Mouse (Mus musculus): ENCODE data around the gene Slc22a18. TPM values are rescaled to one million over a fixed set of nuclear protein-coding genes. Genes with fewer than 3 reads are reported as not detected.

Gene Slc22a18
- polyA plus RNA-seq, 1 experiment from 2014 or later, result 2.5 TPM

- Histone ChIP-seq H3K27me3 (peaks cover 12% of the 10 kb centered on the region; the same call in 1 of the 2 replicates), H3K27ac (no peak overlapping the region), H3K4me1 (0 out of 2 replicates have a peak, but pooled peaks cover 5% of the 10 kb centered on the region), H3K36me3 (no peaks in the 10 kb centered on the region), H3K9ac (no peak overlapping the region), H3K9me3 (no peaks in the 10 kb centered on the region), H3K4me3 (no peak overlapping the region), H3K4me2 (no peak overlapping the region)
- WGBS, result 80% methylated on average over 6 of the region's 6 CpGs
- ATAC-seq (ENCODE audit: insufficient number of reproducible peaks, insufficient read depth, low FRiP score, low TSS enrichment, low read depth), result no peak
Observed at GRCm38 (mm10) chr7:143489735-143490134, 16.2 kb downstream of the Slc22a18 start.

DNA sequence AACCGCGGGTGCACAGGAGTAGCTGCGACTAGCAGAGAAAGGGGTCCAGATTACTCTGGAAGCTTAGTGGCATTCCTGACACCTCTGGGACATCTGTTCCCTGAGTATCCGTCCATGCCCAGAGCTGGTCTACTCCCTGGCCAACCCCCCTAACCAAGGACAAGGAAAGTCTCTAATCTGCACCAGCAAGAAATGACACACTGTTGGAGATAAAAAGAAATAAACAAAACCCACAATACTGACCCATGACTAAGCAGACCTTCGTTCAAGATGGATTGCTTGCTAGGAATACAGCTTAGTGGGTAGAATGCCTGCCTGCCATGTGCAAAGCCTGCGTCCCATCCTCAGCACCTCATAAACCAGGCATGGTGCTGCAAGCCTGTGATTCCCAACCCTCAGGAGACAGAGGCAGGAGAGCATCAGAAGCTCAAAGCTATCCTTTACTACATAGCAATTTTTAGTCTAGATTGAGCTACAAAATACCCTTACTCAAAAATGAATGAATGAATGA, 20.1 kb downstream of the Slc22a18 start:
- WGBS, result 89% methylated on average over 6 of the region's 6 CpGs

GRCm38 (mm10) chr7:143495104-143495961, 21.8 kb downstream of the Slc22a18 start:
- ATAC-seq (ENCODE audit: insufficient number of reproducible peaks, insufficient read depth, low FRiP score, low TSS enrichment, low read depth), result no peak
- no peak overlapping the region for H3K4me3 ChIP-seq

More for the DNA sequence above, 20.1 kb downstream of the Slc22a18 start:
- peaks cover 13% of the 10 kb centered on the region; the same call in 1 of the 2 replicates for H3K27me3 ChIP-seq
- no peak for ATAC-seq (ENCODE audit: insufficient number of reproducible peaks, insufficient read depth, low FRiP score, low TSS enrichment, low read depth)
- no peak overlapping the region for H3K27ac ChIP-seq
- 0 out of 2 replicates have a peak, but pooled peaks cover 5% of the 10 kb centered on the region for H3K4me1 ChIP-seq
- no peak overlapping the region for H3K4me2 ChIP-seq
- H3K9ac ChIP-seq, result no peak overlapping the region
- no peaks in the 10 kb centered on the region for H3K36me3 ChIP-seq
- H3K9me3 ChIP-seq, result no peaks in the 10 kb centered on the region
- H3K4me3 ChIP-seq, result no peak overlapping the region

DNA sequence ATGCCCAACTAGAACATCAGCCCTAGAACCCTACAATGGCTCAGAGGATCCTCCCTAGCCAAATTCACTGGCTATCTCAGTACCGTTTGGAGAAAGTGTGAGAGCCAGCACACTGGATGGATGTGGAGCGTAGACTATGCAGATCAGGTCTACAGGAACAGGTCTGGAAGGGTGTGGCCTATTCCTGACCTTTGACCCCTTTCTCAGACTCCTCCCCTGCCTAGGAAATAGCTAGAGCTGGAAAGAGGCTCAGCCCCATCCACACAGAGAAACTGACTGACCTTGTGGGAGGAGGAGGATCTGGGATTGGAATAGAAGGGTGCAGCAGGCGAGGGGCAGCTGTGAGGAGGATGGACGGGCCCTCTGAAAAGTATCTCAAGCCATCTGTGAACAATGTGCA, 25.0 kb downstream of the Slc22a18 start:
- no peak overlapping the region for H3K4me3 ChIP-seq
- H3K36me3 ChIP-seq, result no peaks in the 10 kb centered on the region
- H3K27me3 ChIP-seq, result peaks cover 50% of the 10 kb centered on the region
- H3K9ac ChIP-seq, result no peak overlapping the region
- no peak overlapping the region for H3K4me2 ChIP-seq
- no peaks in the 10 kb centered on the region for H3K9me3 ChIP-seq
- no peak for ATAC-seq (ENCODE audit: insufficient number of reproducible peaks, insufficient read depth, low FRiP score, low TSS enrichment, low read depth)
- WGBS, result 87% methylated on average over 4 of the region's 4 CpGs
- H3K4me1 ChIP-seq, result peaks cover 16% of the 10 kb centered on the region; the same call in 1 of the 2 replicates
- no peak overlapping the region for H3K27ac ChIP-seq

More at GRCm38 (mm10) chr7:143495104-143495961, 21.8 kb downstream of the Slc22a18 start:
- H3K36me3 ChIP-seq, result no peaks in the 10 kb centered on the region
- H3K9me3 ChIP-seq, result no peaks in the 10 kb centered on the region
- H3K4me2 ChIP-seq, result no peak overlapping the region
- H3K4me1 ChIP-seq, result 0 out of 2 replicates have a peak, but pooled peaks cover 4% of the 10 kb centered on the region
- H3K27ac ChIP-seq, result no peak overlapping the region
- H3K9ac ChIP-seq, result no peak overlapping the region
- WGBS, result 79% methylated on average over 8 of the region's 8 CpGs
- H3K27me3 ChIP-seq, result peaks cover 20% of the 10 kb centered on the region

GRCm38 (mm10) chr7:143500912-143501311, 27.4 kb downstream of the Slc22a18 start:
- H3K4me1 ChIP-seq, result peaks cover 16% of the 10 kb centered on the region; the same call in 1 of the 2 replicates
- peaks cover 67% of the 10 kb centered on the region for H3K27me3 ChIP-seq
- H3K4me3 ChIP-seq, result no peak overlapping the region
- H3K36me3 ChIP-seq, result no peaks in the 10 kb centered on the region
- WGBS, result 46% methylated on average over 2 of the region's 2 CpGs
- no peak overlapping the region for H3K4me2 ChIP-seq
- H3K27ac ChIP-seq, result no peak overlapping the region
- ATAC-seq (ENCODE audit: insufficient number of reproducible peaks, insufficient read depth, low FRiP score, low TSS enrichment, low read depth), result no peak
- no peaks in the 10 kb centered on the region for H3K9me3 ChIP-seq
- no peak overlapping the region for H3K9ac ChIP-seq

DNA sequence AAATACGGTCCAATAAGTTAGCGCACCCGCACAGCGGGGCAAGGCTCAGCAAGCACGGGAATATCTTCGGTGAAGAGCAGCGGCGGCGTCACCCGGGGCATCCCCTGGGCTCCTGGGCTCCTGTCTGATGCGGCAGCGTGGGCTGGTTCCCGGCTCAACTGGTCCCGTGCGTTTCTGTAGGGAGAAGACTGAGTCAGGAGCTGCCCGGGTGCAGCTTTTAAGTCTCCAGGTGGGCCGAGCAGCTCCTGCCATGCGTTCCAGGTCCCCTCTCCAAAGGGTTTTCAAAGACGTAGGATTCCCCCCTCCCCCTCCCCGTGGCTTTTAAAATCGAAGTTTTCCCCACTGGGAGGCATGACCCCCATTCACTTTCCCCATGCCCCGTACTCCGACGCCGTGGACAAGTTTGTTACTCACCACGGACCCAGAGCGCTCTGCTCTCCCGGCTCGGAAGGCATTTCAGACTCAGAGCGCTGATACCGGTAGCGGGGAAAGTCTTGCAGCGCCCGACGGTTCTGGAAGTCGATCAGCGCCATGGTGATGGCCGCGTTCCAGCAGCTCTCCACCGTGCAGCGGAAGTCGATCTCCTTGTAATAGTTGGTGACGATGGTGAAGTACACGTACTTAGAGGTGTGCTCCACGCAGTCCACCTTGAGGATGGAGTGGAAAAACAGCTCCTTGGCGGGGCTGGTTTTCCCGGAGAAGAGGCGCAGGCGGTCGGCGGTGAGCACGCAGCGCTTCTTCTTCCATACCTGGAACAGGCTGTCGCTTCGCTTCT, 28.3 kb downstream of the Slc22a18 start:
- peaks cover 71% of the 10 kb centered on the region for H3K27me3 ChIP-seq

GRCm38 (mm10) chr7:143502418-143503200, 29.1 kb downstream of the Slc22a18 start, which contains the start of gene Phlda2:
Phlda2 (minus strand) TSS chr7:143503150.
- ATAC-seq (ENCODE audit: insufficient number of reproducible peaks, insufficient read depth, low FRiP score, low TSS enrichment, low read depth), result no peak; the same call in 1 of the 2 replicates
- Histone ChIP-seq H3K27me3 (peaks cover 71% of the 10 kb centered on the region), H3K4me2 (peak within 1 kb of the TSS; percentile 82), H3K27ac (no peak within 1 kb of the TSS), H3K4me1 (peaks cover 16% of the 10 kb centered on the region; the same call in 1 of the 2 replicates), H3K9ac (peak within 1 kb of the TSS; percentile 66), H3K9me3 (no peaks in the 10 kb centered on the region), H3K4me3 (peak within 1 kb of the TSS; percentile 49), H3K36me3 (no peaks in the 10 kb centered on the region)
- WGBS, result 6% methylated on average over 51 of the region's 51 CpGs

More for the DNA sequence above, 28.3 kb downstream of the Slc22a18 start:
- Histone ChIP-seq H3K9me3 (no peaks in the 10 kb centered on the region), H3K9ac (peak overlapping the region; percentile 66), H3K4me3 (peak overlapping the region; percentile 49), H3K27ac (no peak overlapping the region), H3K36me3 (no peaks in the 10 kb centered on the region), H3K4me1 (peaks cover 16% of the 10 kb centered on the region; the same call in 1 of the 2 replicates), H3K4me2 (peak overlapping the region; percentile 82)
- WGBS, result 5% methylated on average over 55 of the region's 55 CpGs
- no peak for ATAC-seq (ENCODE audit: insufficient number of reproducible peaks, insufficient read depth, low FRiP score, low TSS enrichment, low read depth)

GRCm38 (mm10) chr7:143503926-143504325, 30.4 kb downstream of the Slc22a18 start:
- H3K27me3 ChIP-seq, result peaks cover 68% of the 10 kb centered on the region
- no peak overlapping the region for H3K9ac ChIP-seq
- H3K27ac ChIP-seq, result no peak overlapping the region
- peaks cover 16% of the 10 kb centered on the region; the same call in 1 of the 2 replicates for H3K4me1 ChIP-seq
- H3K36me3 ChIP-seq, result no peaks in the 10 kb centered on the region
- no peak for ATAC-seq (ENCODE audit: insufficient number of reproducible peaks, insufficient read depth, low FRiP score, low TSS enrichment, low read depth)
- H3K4me2 ChIP-seq, result no peak overlapping the region
- no peak overlapping the region for H3K4me3 ChIP-seq
- 90% methylated on average over 6 of the region's 6 CpGs for WGBS
- no peaks in the 10 kb centered on the region for H3K9me3 ChIP-seq

- no peak overlapping the region for H3K4me2 ChIP-seq
- H3K9ac ChIP-seq, result no peak overlapping the region
- peaks cover 53% of the 10 kb centered on the region for H3K27me3 ChIP-seq
- H3K4me1 ChIP-seq, result peaks cover 16% of the 10 kb centered on the region; the same call in 1 of the 2 replicates
- 89% methylated on average over 2 of the region's 2 CpGs for WGBS
- H3K27ac ChIP-seq, result no peak overlapping the region
- H3K36me3 ChIP-seq, result peaks cover 3% of the 10 kb centered on the region; the same call in 1 of the 2 replicates
- no peak overlapping the region for H3K4me3 ChIP-seq
- no peaks in the 10 kb centered on the region for H3K9me3 ChIP-seq
- no peak for ATAC-seq (ENCODE audit: insufficient number of reproducible peaks, insufficient read depth, low FRiP score, low TSS enrichment, low read depth)
Observed at GRCm38 (mm10) chr7:143505411-143505810, 31.9 kb downstream of the Slc22a18 start.

DNA sequence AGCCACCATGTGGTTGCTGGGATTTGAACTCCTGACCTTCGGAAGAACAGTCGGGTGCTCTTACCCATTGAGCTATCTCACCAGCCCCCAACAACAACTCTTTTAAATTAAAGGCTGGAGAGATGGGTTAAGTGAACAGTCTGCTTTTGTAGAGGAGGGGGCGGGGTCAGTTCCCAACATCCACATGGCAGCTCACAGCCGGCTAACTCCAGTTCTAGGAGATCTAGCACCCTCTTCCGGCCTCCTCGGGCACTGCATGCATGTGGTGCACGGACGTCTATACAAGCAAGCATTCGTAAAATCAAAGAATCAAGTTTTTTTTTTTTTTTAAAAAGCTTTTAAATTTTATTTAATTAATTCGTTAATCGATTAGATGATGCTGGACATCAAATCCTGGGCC, 32.3 kb downstream of the Slc22a18 start:
- Histone ChIP-seq H3K4me3 (no peak overlapping the region), H3K36me3 (peaks cover 3% of the 10 kb centered on the region; the same call in 1 of the 2 replicates), H3K4me1 (peaks cover 16% of the 10 kb centered on the region; the same call in 1 of the 2 replicates), H3K9me3 (no peaks in the 10 kb centered on the region), H3K9ac (no peak overlapping the region), H3K27ac (no peak overlapping the region), H3K4me2 (no peak overlapping the region), H3K27me3 (peaks cover 49% of the 10 kb centered on the region)
- no peak for ATAC-seq (ENCODE audit: insufficient number of reproducible peaks, insufficient read depth, low FRiP score, low TSS enrichment, low read depth)
- WGBS, result 26% methylated on average over 11 of the region's 11 CpGs
